Mouse (Mus musculus) liver, postnatal 0 days (tissue): ENCODE results near the gene Mrpl16.
A peak's percentile ranks its signal among the peaks of the same experiment; 100 is the strongest.

Experiments used
- CTCF ChIP-seq: sonication (generic); IDR thresholded peaks from 2 replicates; pipeline ENCODE4 v1.5.1; 2016; ENCODE audit warnings: antibody characterized with exemption, low read depth
- EP300 ChIP-seq: IDR thresholded peaks from 2 replicates; pipeline ENCODE4 v1.6.1; 2016; ENCODE audit warnings: antibody characterized with exemption, low read depth, mild to moderate bottlenecking

DNA sequence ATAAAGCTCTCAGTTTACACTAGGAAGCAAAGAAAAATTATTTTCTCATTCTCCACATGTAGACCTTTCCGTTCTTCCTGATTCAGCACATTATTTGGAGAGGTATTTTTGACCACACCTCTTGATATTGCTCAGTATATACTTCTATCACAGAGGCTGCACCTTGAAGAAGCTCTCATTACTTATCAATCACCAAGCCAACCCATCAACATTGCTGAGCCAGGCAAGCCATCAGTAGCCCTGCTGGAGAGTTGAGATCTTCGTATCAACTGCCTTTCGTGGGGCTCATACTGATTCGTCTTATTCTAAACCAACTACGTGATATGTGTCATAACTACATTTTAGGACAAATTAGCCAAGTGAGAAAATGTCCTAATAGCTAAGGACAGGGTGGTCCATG is 42.9 kb upstream of the Mrpl16 start:
- no peak for TF ChIP-seq CTCF
- peak; percentile 85 for TF ChIP-seq EP300
